In the genomic region with DNA sequence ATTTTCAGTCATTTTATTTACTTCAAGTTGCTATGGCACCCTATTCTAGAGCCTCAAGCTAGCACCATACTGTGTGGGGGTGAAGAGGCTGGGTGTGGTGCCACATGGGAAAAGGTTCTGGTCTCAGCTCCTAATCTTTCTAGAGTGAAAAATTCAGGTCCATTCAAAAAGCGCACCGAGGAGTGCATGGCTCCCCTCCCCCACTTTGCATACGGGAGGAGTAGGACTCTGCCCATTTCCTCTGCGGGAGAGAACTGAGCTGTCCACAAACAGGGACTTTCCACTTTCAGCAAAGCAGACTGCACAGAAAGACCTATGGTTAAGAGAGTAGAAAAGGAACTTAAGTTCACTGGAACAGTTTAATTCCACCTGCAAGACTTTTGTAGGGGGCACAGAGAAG, we compare ENCODE assay signal across 8 mouse cellular contexts. TPM values are rescaled to one million over a fixed set of nuclear protein-coding genes. Genes with fewer than 3 reads are reported as not detected.
DNase-seq lines count a peak whose midpoint lies in the region; ATAC-seq lines count a peak whose summit lies in the region.

No protein-coding gene starts in this region.

- H3K9ac ChIP-seq in embryonic facial prominence, embryonic 15.5 days = peak overlapping the region; percentile 37
- peak overlapping the region; percentile 70 for H3K9ac ChIP-seq in hindbrain, embryonic 11.5 days (ENCODE audit: low read depth, low read length)

- peaks cover 29% of the 10 kb centered on the region for H3K36me3 ChIP-seq in embryonic facial prominence, embryonic 15.5 days
- H3K36me3 ChIP-seq in hindbrain, embryonic 11.5 days (ENCODE audit: control insufficient read depth, insufficient read depth, low read length) = peaks cover 7% of the 10 kb centered on the region

- H3K9me3 ChIP-seq in embryonic facial prominence, embryonic 15.5 days (replicated peaks) = no peaks in the 10 kb centered on the region
- no peaks in the 10 kb centered on the region for H3K9me3 ChIP-seq in hindbrain, embryonic 11.5 days (ENCODE audit: control insufficient read depth, low read length)

- H3K27me3 ChIP-seq in embryonic facial prominence, embryonic 15.5 days = no peaks in the 10 kb centered on the region
- no peaks in the 10 kb centered on the region for H3K27me3 ChIP-seq in hindbrain, embryonic 11.5 days (ENCODE audit: control insufficient read depth, insufficient read depth, low read length)

- WGBS in embryonic facial prominence, embryonic 15.5 days = 0% methylated on average over 4 of the region's 4 CpGs
- 4% methylated on average over 4 of the region's 4 CpGs for WGBS in hindbrain, embryonic 11.5 days

- H3K4me1 ChIP-seq in embryonic facial prominence, embryonic 15.5 days = peaks cover 26% of the 10 kb centered on the region
- peaks cover 2% of the 10 kb centered on the region; the same call in 1 of the 2 replicates for H3K4me1 ChIP-seq in hindbrain, embryonic 11.5 days (replicated peaks; ENCODE audit: control insufficient read depth, insufficient read depth, low read length)

- peak overlapping the region; percentile 61 for H3K4me2 ChIP-seq in embryonic facial prominence, embryonic 15.5 days (replicated peaks)
- peak overlapping the region; percentile 61 for H3K4me2 ChIP-seq in hindbrain, embryonic 11.5 days (replicated peaks; ENCODE audit: low read depth, low read length)

- peak overlapping the region; percentile 93 for H3K27ac ChIP-seq in embryonic facial prominence, embryonic 15.5 days (replicated peaks)
- H3K27ac ChIP-seq in hindbrain, embryonic 11.5 days (ENCODE audit: low read depth, low read length) = no peak overlapping the region

- H3K4me3 ChIP-seq in embryonic facial prominence, embryonic 15.5 days (replicated peaks) = peak overlapping the region; percentile 54
- peak overlapping the region; percentile 62 for H3K4me3 ChIP-seq in hindbrain, embryonic 11.5 days (ENCODE audit: low read depth, low read length)

- DNase-seq in CD4-positive helper T cell, adult 2 months (ENCODE audit: low read depth, low spot score) = peak; percentile 84
- DNase-seq in adipocyte (ENCODE audit: low spot score) = peak; percentile 73
- peak; percentile 70 for DNase-seq in hindbrain, embryonic 11.5 days (ENCODE audit: low spot score)
- DNase-seq in layer of hippocampus, adult 9-11 months = peak; percentile 60
- peak; percentile 60 for DNase-seq in lung, postnatal 14 days
- DNase-seq in right cerebral cortex, postnatal 10 days (ENCODE audit: low spot score in 2 of 2) = peak; percentile 60 to 68
- DNase-seq in gastrocnemius, adult 8-10 months (ENCODE audit: low spot score in 2 of 2) = no peak

- no peak for ATAC-seq in embryonic facial prominence, embryonic 15.5 days (ENCODE audit: insufficient number of reproducible peaks, low FRiP score, low TSS enrichment, low read depth)
- ATAC-seq in hindbrain, embryonic 11.5 days (ENCODE audit: low FRiP score) = no peak

RNA-seq across cellular contexts. Expression of a gene that starts 26.6 kb away (rescaled TPM):
- 20.1 and 24.4 TPM in 2 replicates for polyA plus RNA-seq in embryonic facial prominence, embryonic 15.5 days (2015; fragmentation: Nextera tagmentation; extraction: Ambion mirVana)
- polyA plus RNA-seq in hindbrain, embryonic 11.5 days (2014; fragmentation: Nextera tagmentation; extraction: Ambion mirVana) = 12.5 and 13.9 TPM in 2 replicates
- total RNA-seq in gastrocnemius, adult 8-10 months (2022) = 10 to 100 TPM; 55.7 to 65.2 (median 62.1) TPM

RNA-seq across cellular contexts. Expression of a gene that starts 49.7 kb away (rescaled TPM):
- polyA plus RNA-seq in embryonic facial prominence, embryonic 15.5 days (2015; fragmentation: Nextera tagmentation; extraction: Ambion mirVana) = 13.0 and 13.7 TPM in 2 replicates
- polyA plus RNA-seq in hindbrain, embryonic 11.5 days (2014; fragmentation: Nextera tagmentation; extraction: Ambion mirVana) = 8.6 and 11.0 TPM in 2 replicates
- under 1 TPM in 1 of 4 experiments, not detected in 3; 0.63 TPM for total RNA-seq in gastrocnemius, adult 8-10 months (2022)

Comparison
In these comparisons a context has a peak if more than half of its experiments do, and no peak if none do; other contexts are left out.
1. DNase-seq: peak in CD4-positive helper T cell, adult 2 months (single experiment), adipocyte (single experiment), hindbrain, embryonic 11.5 days (single experiment), layer of hippocampus, adult 9-11 months (single experiment), lung, postnatal 14 days (single experiment) and right cerebral cortex, postnatal 10 days (2 of 2); none in gastrocnemius, adult 8-10 months (0 of 2).